8 mouse cellular contexts compared by ENCODE assay signal in genomic region chr1:42851810-42852209, GRCm38 (mm10). TPM values are rescaled to one million over a fixed set of nuclear protein-coding genes. Genes with fewer than 3 reads are reported as not detected.
DNase-seq lines count a peak whose midpoint lies in the region; ATAC-seq lines count a peak whose summit lies in the region.

No protein-coding gene starts in this region.

- peak overlapping the region; percentile 99 for H3K4me3 ChIP-seq in megakaryocyte, embryonic 14.5 days (replicated peaks)
- peak overlapping the region; percentile 77 for H3K4me3 ChIP-seq in hindbrain, embryonic 12.5 days
- H3K4me3 ChIP-seq in midbrain, embryonic 15.5 days, result peak overlapping the region; percentile 98

- H3K9ac ChIP-seq in hindbrain, embryonic 12.5 days, result peak overlapping the region; percentile 71
- peak overlapping the region; percentile 82; the same call in 1 of the 2 replicates for H3K9ac ChIP-seq in midbrain, embryonic 15.5 days

- H3K27ac ChIP-seq in hindbrain, embryonic 12.5 days, result no peak overlapping the region
- H3K27ac ChIP-seq in midbrain, embryonic 15.5 days, result no peak overlapping the region

- ATAC-seq in megakaryocyte, adult 5-6 weeks (ENCODE audit: poor library complexity, severe bottlenecking), result no peak
- ATAC-seq in hindbrain, embryonic 12.5 days (ENCODE audit: low FRiP score), result no peak
- no peak for ATAC-seq in midbrain, embryonic 15.5 days (replicated peaks)

- 2% methylated on average over 16 of the region's 16 CpGs for WGBS in hindbrain, embryonic 12.5 days
- 3% methylated on average over 16 of the region's 16 CpGs for WGBS in midbrain, embryonic 15.5 days

- H3K9me3 ChIP-seq in megakaryocyte, embryonic 14.5 days, result no peaks in the 10 kb centered on the region
- H3K9me3 ChIP-seq in hindbrain, embryonic 12.5 days (replicated peaks), result no peaks in the 10 kb centered on the region
- H3K9me3 ChIP-seq in midbrain, embryonic 15.5 days, result no peaks in the 10 kb centered on the region

- peak overlapping the region; percentile 60 for H3K4me2 ChIP-seq in hindbrain, embryonic 12.5 days (replicated peaks)
- peak overlapping the region; percentile 58 for H3K4me2 ChIP-seq in midbrain, embryonic 15.5 days

- H3K4me1 ChIP-seq in megakaryocyte, embryonic 14.5 days, result peaks cover 24% of the 10 kb centered on the region
- peaks cover 9% of the 10 kb centered on the region for H3K4me1 ChIP-seq in hindbrain, embryonic 12.5 days
- peaks cover 12% of the 10 kb centered on the region for H3K4me1 ChIP-seq in midbrain, embryonic 15.5 days

- intact Hi-C loops in left cerebral cortex, postnatal 4 days (cut with DNase I), result no loop called here

- DNase-seq in adrenal gland, postnatal 10 days, result peak; percentile 14
- DNase-seq in adrenal gland, adult 18-20 months (ENCODE audit: low spot score in 2 of 2), result no peak
- DNase-seq in right cerebral cortex, adult 18-20 months, result no peak
- no peak for DNase-seq in left cerebral cortex, postnatal 4 days

- no peaks in the 10 kb centered on the region for H3K27me3 ChIP-seq in megakaryocyte, embryonic 14.5 days (replicated peaks)
- H3K27me3 ChIP-seq in hindbrain, embryonic 12.5 days, result no peaks in the 10 kb centered on the region
- H3K27me3 ChIP-seq in midbrain, embryonic 15.5 days (replicated peaks), result no peaks in the 10 kb centered on the region

- H3K36me3 ChIP-seq in megakaryocyte, embryonic 14.5 days (replicated peaks; ENCODE audit: low read length), result no peaks in the 10 kb centered on the region
- no peaks in the 10 kb centered on the region for H3K36me3 ChIP-seq in hindbrain, embryonic 12.5 days
- no peaks in the 10 kb centered on the region for H3K36me3 ChIP-seq in midbrain, embryonic 15.5 days (replicated peaks)

RNA-seq across cellular contexts. Expression of gene Mrps9, which starts 0.8 kb away (rescaled TPM):
- 10 to 100 TPM; 81.5 to 98.1 TPM for total RNA-seq in adrenal gland, postnatal 10 days (2021)
- 10 to 100 TPM; 59.4 to 61.4 TPM for total RNA-seq in adrenal gland, adult 18-20 months (2021)
- 10.3 and 28.4 TPM in 2 replicates for polyA plus RNA-seq in megakaryocyte, embryonic 14.5 days (2012; ENCODE audit: insufficient read depth, low replicate concordance)
- total RNA-seq in megakaryocyte, adult 5-6 weeks (2015), result 34.0 and 42.5 TPM in 2 replicates
- total RNA-seq in megakaryocyte, adult 5-6 weeks (2017), result 57.1 and 65.6 TPM in 2 replicates
- 39.7 and 40.5 TPM in 2 replicates for polyA plus RNA-seq in hindbrain, embryonic 12.5 days (2016; fragmentation: Nextera tagmentation; extraction: Ambion mirVana)
- polyA plus RNA-seq in midbrain, embryonic 15.5 days (2015; fragmentation: Nextera tagmentation; extraction: Ambion mirVana), result 29.3 and 35.4 TPM in 2 replicates
- total RNA-seq in left cerebral cortex, postnatal 4 days (2021), result 10 to 100 TPM; 34.6 to 38.3 TPM
